Mouse (Mus musculus) mammary gland, adult 2 months (tissue): Measurements from ENCODE around the gene Tcaf2. TPM values are rescaled to one million over a fixed set of nuclear protein-coding genes. Genes with fewer than 3 reads are reported as not detected.

Experiments
- polyA plus RNA-seq: library from polyadenylated mRNA; depleted of rRNA; stranded (reverse); fragments of >200 nt; gene quantifications from 2 replicates; pipeline ENCODE4 v1.2.3, GENCODE M21; 2012; ENCODE audit warnings: low replicate concordance; rRNA removed

Gene Tcaf2
- polyA plus RNA-seq = 3.7 and 4.6 TPM in 2 replicates

GRCm38 (mm10) chr6:42644912-42645549 lies at the start of gene Tcaf2:
Gene Tcaf2 (minus strand): TSS chr6:42645254.

DNA sequence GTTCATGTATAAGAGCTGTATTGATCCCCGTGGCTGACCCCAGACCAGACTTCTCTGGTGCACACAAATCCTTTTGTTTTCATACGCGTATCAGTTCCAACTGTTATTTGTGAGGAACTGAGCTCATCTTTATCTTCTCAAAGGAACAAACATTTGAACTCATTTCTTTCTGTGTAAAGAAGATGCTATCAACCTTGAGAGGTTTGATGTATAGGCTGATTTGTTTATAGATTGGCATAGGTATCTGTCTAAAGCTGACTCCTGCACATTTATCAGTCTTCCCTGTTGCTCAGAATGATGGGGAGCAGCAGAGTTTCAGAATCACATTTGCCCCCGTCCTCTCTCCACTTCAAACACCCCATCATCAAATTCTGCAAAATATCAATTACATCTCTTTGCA lies 47.5 kb downstream of the Tcaf2 start, which contains the start of gene Tcaf3:
Gene Tcaf3, minus strand, starts transcription at position 101 of the 400 bp plus-strand sequence.

Other genes with a start within 250 kb of the Tcaf2 start
- gene Tas2r143, start 245.0 kb downstream of the Tcaf2 start, polyA plus RNA-seq = 0.37 and 0.65 TPM in 2 replicates
- gene Tas2r135, start 239.8 kb downstream of the Tcaf2 start, polyA plus RNA-seq = 0.20 and 0.22 TPM in 2 replicates
- not detected in 2 replicates for gene Tas2r126, start 210.7 kb downstream of the Tcaf2 start, polyA plus RNA-seq
- not detected in 2 replicates for gene Olfr458, start 180.1 kb downstream of the Tcaf2 start, polyA plus RNA-seq
- gene Olfr457, start 168.9 kb downstream of the Tcaf2 start, polyA plus RNA-seq = not detected in 2 replicates
- not detected in 2 replicates for gene Olfr456, start 158.0 kb downstream of the Tcaf2 start, polyA plus RNA-seq
- gene Olfr455, start 97.7 kb downstream of the Tcaf2 start, polyA plus RNA-seq = not detected in 2 replicates
- gene Tcaf3, start 47.6 kb downstream of the Tcaf2 start, polyA plus RNA-seq = not detected in 2 replicates
- gene Tcaf1, start 64.8 kb upstream of the Tcaf2 start, polyA plus RNA-seq = 18.6 and 27.1 TPM in 2 replicates
- gene Olfr453, start 94.1 kb upstream of the Tcaf2 start, polyA plus RNA-seq = not detected in 2 replicates
- gene Olfr38, start 111.2 kb upstream of the Tcaf2 start, polyA plus RNA-seq = not detected in 2 replicates
- not detected in 2 replicates for gene Olfr452, start 139.8 kb upstream of the Tcaf2 start, polyA plus RNA-seq
- not detected in 2 replicates for gene Olfr450, start 166.7 kb upstream of the Tcaf2 start, polyA plus RNA-seq
- gene Olfr449, start 189.1 kb upstream of the Tcaf2 start, polyA plus RNA-seq = not detected in 2 replicates
- not detected in 2 replicates for gene Olfr448, start 245.2 kb upstream of the Tcaf2 start, polyA plus RNA-seq